Mouse (Mus musculus): Measurements from ENCODE around the gene Olfr2. TPM values are rescaled to one million over a fixed set of nuclear protein-coding genes. Genes with fewer than 3 reads are reported as not detected.

Olfr2 gene
- total RNA-seq (2023): not detected in 2 replicates

DNA sequence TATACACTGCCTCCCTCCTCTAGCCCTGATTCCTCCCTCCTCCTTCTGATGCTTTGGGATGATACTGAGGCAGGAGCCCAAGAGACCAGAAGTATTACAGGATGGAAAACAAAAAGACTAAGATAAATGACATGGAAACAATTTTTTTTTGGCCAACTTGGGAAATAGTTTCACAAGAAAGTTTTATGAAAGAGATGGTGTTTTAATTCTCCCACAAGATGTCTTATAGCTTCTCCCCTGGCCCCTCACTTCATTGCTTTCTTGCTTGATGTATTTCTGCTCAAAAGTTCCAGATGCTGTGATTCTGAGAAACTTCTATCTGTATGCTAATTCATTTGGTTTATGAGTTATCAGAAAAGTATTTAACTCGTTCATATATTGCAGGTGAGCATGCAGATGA lies at the start of gene Olfr2:
Gene Olfr2 (minus strand): TSS at position 101 of the 400 bp plus-strand sequence.

DNA sequence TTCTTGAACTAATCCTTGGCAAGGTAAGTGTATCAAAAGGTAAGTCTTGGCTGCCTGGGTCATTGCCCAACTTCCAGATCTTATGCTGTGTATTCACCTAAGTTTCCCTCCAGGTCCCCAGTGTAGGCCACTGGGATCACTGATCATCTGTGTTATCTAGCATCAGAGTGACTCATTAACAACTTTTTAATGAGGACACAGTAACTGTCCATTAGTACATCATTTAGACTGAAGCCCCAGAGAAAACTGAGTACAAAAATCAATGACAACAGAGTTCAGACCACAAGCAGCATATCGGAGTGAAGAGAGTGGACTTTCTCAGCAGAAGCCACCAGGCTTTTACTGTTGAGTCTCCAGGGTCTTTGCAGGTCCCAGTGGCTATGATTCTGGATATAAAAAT lies 25.0 kb upstream of the Olfr2 start, which contains the start of gene Olfr713:
Gene Olfr713 (plus strand): TSS at position 301 of the 400 bp plus-strand sequence.

DNA sequence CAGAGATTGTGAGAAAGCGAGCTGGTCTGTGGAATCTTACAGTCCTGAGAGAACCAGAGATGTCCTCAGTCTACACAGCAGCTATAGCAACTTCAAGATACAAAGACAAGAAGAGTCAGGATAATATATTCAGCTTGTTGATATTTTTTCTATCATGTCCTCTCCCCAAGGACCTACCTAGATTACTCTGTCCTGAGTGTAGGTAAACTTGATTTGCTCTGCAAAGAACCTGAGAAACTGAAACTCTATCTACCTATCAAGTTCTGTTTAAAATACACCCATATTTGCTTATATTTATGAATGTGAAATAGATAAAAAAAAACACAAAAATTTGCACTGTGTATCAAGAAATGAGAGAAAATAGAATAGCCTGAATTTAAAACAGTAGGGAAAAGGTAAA lies 30.5 kb downstream of the Olfr2 start, which contains the start of gene Olfr711:
Gene Olfr711 (minus strand): TSS at position 101 of the 400 bp plus-strand sequence.

DNA sequence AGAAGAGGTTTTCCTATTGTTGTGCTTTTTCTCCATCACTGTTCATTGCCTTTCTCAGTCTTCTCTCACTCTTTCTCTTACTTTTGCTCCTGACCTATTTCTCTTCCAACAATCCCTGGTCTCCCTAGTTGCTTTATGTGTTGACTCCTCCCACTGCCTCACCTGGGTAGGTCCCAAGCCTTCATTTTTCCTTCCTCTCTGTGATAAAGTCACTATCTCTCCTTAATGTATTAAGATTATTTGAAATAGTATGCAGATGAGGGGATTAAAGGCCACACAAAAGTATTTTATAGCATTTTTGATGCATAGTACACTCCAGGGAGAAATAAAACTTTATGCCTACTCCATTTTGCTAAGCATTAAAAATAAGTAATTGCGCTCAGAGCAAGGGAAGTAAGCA lies 42.0 kb downstream of the Olfr2 start, which contains the start of gene Olfr6:
Gene Olfr6 (minus strand): TSS at position 101 of the 400 bp plus-strand sequence.

DNA sequence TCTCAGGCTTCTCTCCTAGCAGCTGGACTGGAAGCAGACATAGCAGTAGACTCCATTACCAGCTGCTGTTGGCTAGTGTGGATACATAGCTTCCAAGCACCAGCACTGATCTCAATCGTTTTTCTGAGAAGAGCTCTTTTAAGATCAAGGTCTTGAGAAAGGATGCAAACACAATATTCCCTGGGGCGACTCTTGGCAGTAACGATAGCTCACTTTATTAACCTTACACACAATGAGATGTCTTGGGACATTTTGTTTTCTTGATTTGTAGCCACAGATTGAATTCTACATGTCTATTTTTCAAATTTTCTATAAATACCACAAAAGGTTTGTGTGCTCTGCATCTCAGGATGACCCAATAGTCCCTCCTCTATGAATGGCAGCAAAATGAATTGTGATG lies 57.7 kb downstream of the Olfr2 start, which contains the start of gene Olfr710:
Gene Olfr710 (minus strand): TSS at position 101 of the 400 bp plus-strand sequence.

Other genes starting within 250 kb of the Olfr2 start
- gene Olfr699, start 212.9 kb downstream of the Olfr2 start, total RNA-seq (2023): not detected in 2 replicates
- gene Olfr700, start 197.2 kb downstream of the Olfr2 start, total RNA-seq (2023): not detected in 2 replicates
- gene Olfr701, start 191.9 kb downstream of the Olfr2 start, total RNA-seq (2023): not detected in 2 replicates
- gene Olfr702, start 172.2 kb downstream of the Olfr2 start, total RNA-seq (2023): not detected in 2 replicates
- gene Olfr703, start 162.7 kb downstream of the Olfr2 start, total RNA-seq (2023): not detected in 2 replicates
- not detected in 2 replicates for gene Olfr704, start 142.9 kb downstream of the Olfr2 start, total RNA-seq (2023)
- not detected in 2 replicates for gene Olfr705, start 129.2 kb downstream of the Olfr2 start, total RNA-seq (2023)
- gene Olfr706, start 117.9 kb downstream of the Olfr2 start, total RNA-seq (2023): not detected in 2 replicates
- not detected in 2 replicates for gene Olfr707, start 104.8 kb downstream of the Olfr2 start, total RNA-seq (2023)
- gene Olfr1532-ps1, start 98.1 kb downstream of the Olfr2 start, total RNA-seq (2023): not detected in 2 replicates
- gene Olfr709-ps1, start 73.9 kb downstream of the Olfr2 start, total RNA-seq (2023): 0.09 TPM in 1 of 2 replicates, not detected in the other
- gene Olfr710, start 57.8 kb downstream of the Olfr2 start, total RNA-seq (2023): not detected in 2 replicates
- not detected in 2 replicates for gene Olfr6, start 42.1 kb downstream of the Olfr2 start, total RNA-seq (2023)
- not detected in 2 replicates for gene Olfr711, start 30.6 kb downstream of the Olfr2 start, total RNA-seq (2023)
- not detected in 2 replicates for gene Olfr713, start 25.1 kb upstream of the Olfr2 start, total RNA-seq (2023)
- gene Olfr714, start 64.9 kb upstream of the Olfr2 start, total RNA-seq (2023): not detected in 2 replicates
- gene Olfr17, start 87.1 kb upstream of the Olfr2 start, total RNA-seq (2023): not detected in 2 replicates
- gene Olfr715b, start 104.3 kb upstream of the Olfr2 start, total RNA-seq (2023): not detected in 2 replicates
- not detected in 2 replicates for gene Olfr715, start 125.0 kb upstream of the Olfr2 start, total RNA-seq (2023)
- gene Olfr716, start 132.3 kb upstream of the Olfr2 start, total RNA-seq (2023): not detected in 2 replicates
- gene Nlrp14, start 160.9 kb upstream of the Olfr2 start, total RNA-seq (2023): not detected in 2 replicates
- not detected in 2 replicates for gene Rbmxl2, start 203.4 kb upstream of the Olfr2 start, total RNA-seq (2023)

Measured in neutrophil, adult 65 days (primary cell).